Mouse (Mus musculus) C2C12 (cell line): ENCODE data around the gene Anapc7. TPM values are rescaled to one million over a fixed set of nuclear protein-coding genes. Genes with fewer than 3 reads are reported as not detected.

Experiments
- H3K27me3 ChIP-seq: one replicate; pipeline ENCODE4 v1.6.1; 2011; ENCODE audit not compliant: control insufficient read depth, insufficient read depth, insufficient read length
- H3K36me3 ChIP-seq: one replicate; pipeline ENCODE4 v1.6.1; 2011; ENCODE audit not compliant: control insufficient read depth, insufficient read depth
- H3K4me3 ChIP-seq: one replicate; pipeline ENCODE4 v1.5.1; 2011; ENCODE audit warnings: mild to moderate bottlenecking, control low read depth; ENCODE audit not compliant: poor library complexity, insufficient read depth, severe bottlenecking
- H3K79me2 ChIP-seq: one replicate; pipeline ENCODE4 v1.6.1; 2011; ENCODE audit not compliant: control insufficient read depth, insufficient read depth
- H3K79me3 ChIP-seq: one replicate; pipeline ENCODE4 v1.6.1; 2011; ENCODE audit warnings: low read depth, control low read depth
- H3ac ChIP-seq: one replicate; pipeline ENCODE3; 2011; ENCODE audit warnings: low read depth; ENCODE audit not compliant: control insufficient read depth, insufficient read length
- CEBPB ChIP-seq: IDR thresholded peaks from one replicate; pipeline ENCODE4 v1.6.1; 2011; ENCODE audit warnings: low read depth, mild to moderate bottlenecking, control low read depth, moderate library complexity
- CTCF ChIP-seq: IDR thresholded peaks from one replicate; pipeline ENCODE4 v1.5.1; 2011; ENCODE audit not compliant: control insufficient read depth, insufficient read depth, insufficient read length
- FOSL1 ChIP-seq: IDR thresholded peaks from one replicate; pipeline ENCODE4 v1.8.0; 2011; ENCODE audit warnings: mild to moderate bottlenecking, low read length; ENCODE audit not compliant: poor library complexity, insufficient read depth, severe bottlenecking
- MAX ChIP-seq: IDR thresholded peaks from one replicate; pipeline ENCODE4 v1.6.1; 2011; ENCODE audit warnings: mild to moderate bottlenecking, control low read depth
- MYOD1 ChIP-seq: IDR thresholded peaks from one replicate; pipeline ENCODE4 v1.6.1; 2011; ENCODE audit warnings: low read depth; ENCODE audit not compliant: control insufficient read depth, insufficient read length
- MYOG ChIP-seq: IDR thresholded peaks from one replicate; pipeline ENCODE4 v1.6.1; 2011; ENCODE audit not compliant: control insufficient read depth, insufficient read length; ENCODE audit errors: extremely low read depth
- USF1 ChIP-seq: IDR thresholded peaks from one replicate; pipeline ENCODE4 v1.6.1; 2011; ENCODE audit warnings: low read depth, mild to moderate bottlenecking, control low read depth, moderate library complexity
- polyA plus RNA-seq: library from polyadenylated mRNA; unstranded; fragments of >200 nt; fragmentation: generic; extraction: Trizol; gene quantifications from one replicate; pipeline ENCODE4 v1.2.1, GENCODE M21; 2012; ENCODE audit warnings: missing spikeins

The Anapc7 gene
- polyA plus RNA-seq, 1 experiment: 45.3 TPM

DNA sequence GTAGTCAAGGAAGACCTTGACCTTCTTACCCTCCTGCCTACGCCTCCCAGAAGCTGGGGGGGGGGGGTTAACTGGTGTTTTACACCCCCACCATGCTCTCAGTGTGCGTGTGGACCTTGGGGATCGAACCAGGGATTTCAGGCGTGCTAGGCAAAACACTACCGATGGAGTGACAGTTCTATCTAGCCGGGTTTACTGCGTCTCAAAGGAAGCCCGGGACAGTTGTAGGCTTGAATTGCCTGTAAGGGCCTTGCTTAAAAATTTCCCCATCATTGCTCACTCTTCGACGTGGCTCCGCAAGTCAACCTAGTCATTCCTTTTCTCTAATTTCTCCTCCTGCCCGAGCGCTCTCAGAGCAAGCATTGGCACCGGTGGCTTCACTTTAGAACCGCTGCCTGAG is 1.6 kb downstream of the Anapc7 start:
- Histone ChIP-seq H3K79me2 (peaks cover 55% of the 10 kb centered on the region), H3K79me3 (peaks cover 35% of the 10 kb centered on the region), H3K27me3 (no peaks in the 10 kb centered on the region), H3K4me3 (peak overlapping the region; percentile 92), H3K36me3 (peaks cover 6% of the 10 kb centered on the region), H3ac (peak overlapping the region; percentile 98)
- no peak for TF ChIP-seq CTCF
- no peak for TF ChIP-seq MYOD1
- no peak for TF ChIP-seq MYOG
- TF ChIP-seq USF1: no peak
- TF ChIP-seq MAX: no peak
- no peak for TF ChIP-seq FOSL1

- Histone ChIP-seq H3K27me3 (no peaks in the 10 kb centered on the region), H3K79me2 (peaks cover 55% of the 10 kb centered on the region), H3ac (no peak overlapping the region), H3K4me3 (no peak overlapping the region), H3K79me3 (peaks cover 35% of the 10 kb centered on the region), H3K36me3 (peaks cover 30% of the 10 kb centered on the region)
- TF ChIP-seq MAX: no peak
- no peak for TF ChIP-seq CTCF
- no peak for TF ChIP-seq CEBPB
- TF ChIP-seq MYOD1: no peak
Observed at GRCm38 (mm10) chr5:122425550-122425949, 4.1 kb downstream of the Anapc7 start.

- peaks cover 25% of the 10 kb centered on the region for H3K79me2 ChIP-seq
- peaks cover 60% of the 10 kb centered on the region for H3K36me3 ChIP-seq
- TF ChIP-seq MYOD1: no peak
- TF ChIP-seq CEBPB: no peak
- TF ChIP-seq MYOG: no peak
- TF ChIP-seq CTCF: no peak
- no peak for TF ChIP-seq MAX
- TF ChIP-seq FOSL1: no peak
- TF ChIP-seq USF1: no peak
- peaks cover 15% of the 10 kb centered on the region for H3K79me3 ChIP-seq
- H3K4me3 ChIP-seq: no peak overlapping the region
- no peak overlapping the region for H3ac ChIP-seq
- no peaks in the 10 kb centered on the region for H3K27me3 ChIP-seq
Observed at GRCm38 (mm10) chr5:122430036-122430775, 8.7 kb downstream of the Anapc7 start.

DNA sequence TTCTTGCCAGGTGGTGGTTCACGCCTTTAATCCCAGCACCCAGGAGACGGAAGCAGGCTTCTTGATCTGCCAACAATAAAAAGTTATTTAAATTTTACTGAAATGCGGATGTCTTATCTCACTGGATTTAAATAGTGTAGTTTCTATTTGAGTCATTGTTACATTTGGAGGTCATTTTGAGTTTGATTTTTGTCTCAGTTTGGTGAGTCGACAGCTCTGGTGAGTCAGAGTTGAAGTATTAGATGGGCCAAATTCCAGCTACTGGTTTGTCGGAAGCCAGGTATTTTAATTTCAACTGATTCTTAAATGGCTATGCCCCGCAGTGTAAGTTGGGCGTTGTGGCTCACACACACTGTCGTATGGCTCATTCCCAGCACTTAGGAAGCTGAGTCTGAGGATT is 9.7 kb downstream of the Anapc7 start:
- H3K36me3 ChIP-seq: peaks cover 61% of the 10 kb centered on the region
- no peak overlapping the region for H3ac ChIP-seq
- H3K79me3 ChIP-seq: peaks cover 7% of the 10 kb centered on the region
- H3K79me2 ChIP-seq: peaks cover 15% of the 10 kb centered on the region
- H3K27me3 ChIP-seq: no peaks in the 10 kb centered on the region
- TF ChIP-seq CEBPB: no peak
- no peak for TF ChIP-seq MYOD1
- no peak for TF ChIP-seq MYOG
- TF ChIP-seq USF1: no peak
- no peak for TF ChIP-seq CTCF
- no peak for TF ChIP-seq MAX
- no peak for TF ChIP-seq FOSL1
- H3K4me3 ChIP-seq: no peak overlapping the region

- H3ac ChIP-seq: no peak overlapping the region
- no peaks in the 10 kb centered on the region for H3K79me2 ChIP-seq
- H3K27me3 ChIP-seq: no peaks in the 10 kb centered on the region
- no peak overlapping the region for H3K4me3 ChIP-seq
- H3K79me3 ChIP-seq: no peaks in the 10 kb centered on the region
- TF ChIP-seq USF1 (no peak), MAX (no peak), MYOG (no peak), CTCF (no peak), CEBPB (no peak), FOSL1 (no peak), MYOD1 (no peak)
- peaks cover 71% of the 10 kb centered on the region for H3K36me3 ChIP-seq
Observed at GRCm38 (mm10) chr5:122434541-122434940, 13.0 kb downstream of the Anapc7 start.
